Mouse (Mus musculus) forebrain, embryonic 12.5 days (tissue): ENCODE results near the gene Cnnm4. TPM values are rescaled to one million over a fixed set of nuclear protein-coding genes. Genes with fewer than 3 reads are reported as not detected.
A peak's percentile ranks its signal among the peaks of the same experiment; 100 is the strongest.

ENCODE experiments used
- ATAC-seq: fragments of 200-750 bp; cut with Nextera tagmentation; 2 replicates; pipeline ENCODE4 v1.8.0; 2017; ENCODE audit warnings: moderate TSS enrichment; ENCODE audit not compliant: low FRiP score
- H3K27ac ChIP-seq: fragments of 300-500 bp; sonication (generic); 2 replicates; pipeline ENCODE4 v1.5.1; 2016; ENCODE audit warnings: mild to moderate bottlenecking
- H3K27me3 ChIP-seq: fragments of 300-500 bp; sonication (generic); 2 replicates; pipeline ENCODE4 v1.6.1; 2016; ENCODE audit warnings: mild to moderate bottlenecking
- H3K36me3 ChIP-seq: fragments of 300-500 bp; sonication (generic); replicated peaks from 2 replicates; pipeline ENCODE4 v1.6.1; 2016; ENCODE audit warnings: mild to moderate bottlenecking
- H3K4me1 ChIP-seq: fragments of 300-500 bp; sonication (generic); 2 replicates; pipeline ENCODE4 v1.6.1; 2016
- H3K4me2 ChIP-seq: fragments of 300-500 bp; sonication (generic); 2 replicates; pipeline ENCODE4 v1.6.1; 2016; ENCODE audit warnings: mild to moderate bottlenecking, moderate library complexity
- H3K4me3 ChIP-seq: fragments of 300-500 bp; sonication (generic); replicated peaks from 2 replicates; pipeline ENCODE4 v1.5.1; 2016; ENCODE audit warnings: mild to moderate bottlenecking
- H3K9ac ChIP-seq: fragments of 300-500 bp; sonication (generic); 2 replicates; pipeline ENCODE4 v1.6.1; 2016; ENCODE audit warnings: mild to moderate bottlenecking
- H3K9me3 ChIP-seq: fragments of 300-500 bp; sonication (generic); 2 replicates; pipeline ENCODE4 v1.6.1; 2016
- WGBS: fragments of 180-500 bp; shearing (Covaris S2); methylation state at CpG from one replicate; pipeline ENCODE4 v1.1.7; 2016; 5-methylcytosine and 5-hydroxymethylcytosine counted together
- polyA plus RNA-seq: library from polyadenylated mRNA; unstranded; fragments of >200 nt; fragmentation: Nextera tagmentation; extraction: Ambion mirVana; gene quantifications from 2 replicates; pipeline ENCODE4 v1.2.1, GENCODE M21; 2016

Cnnm4 gene
- 9.9 and 11.3 TPM in 2 replicates for polyA plus RNA-seq

DNA sequence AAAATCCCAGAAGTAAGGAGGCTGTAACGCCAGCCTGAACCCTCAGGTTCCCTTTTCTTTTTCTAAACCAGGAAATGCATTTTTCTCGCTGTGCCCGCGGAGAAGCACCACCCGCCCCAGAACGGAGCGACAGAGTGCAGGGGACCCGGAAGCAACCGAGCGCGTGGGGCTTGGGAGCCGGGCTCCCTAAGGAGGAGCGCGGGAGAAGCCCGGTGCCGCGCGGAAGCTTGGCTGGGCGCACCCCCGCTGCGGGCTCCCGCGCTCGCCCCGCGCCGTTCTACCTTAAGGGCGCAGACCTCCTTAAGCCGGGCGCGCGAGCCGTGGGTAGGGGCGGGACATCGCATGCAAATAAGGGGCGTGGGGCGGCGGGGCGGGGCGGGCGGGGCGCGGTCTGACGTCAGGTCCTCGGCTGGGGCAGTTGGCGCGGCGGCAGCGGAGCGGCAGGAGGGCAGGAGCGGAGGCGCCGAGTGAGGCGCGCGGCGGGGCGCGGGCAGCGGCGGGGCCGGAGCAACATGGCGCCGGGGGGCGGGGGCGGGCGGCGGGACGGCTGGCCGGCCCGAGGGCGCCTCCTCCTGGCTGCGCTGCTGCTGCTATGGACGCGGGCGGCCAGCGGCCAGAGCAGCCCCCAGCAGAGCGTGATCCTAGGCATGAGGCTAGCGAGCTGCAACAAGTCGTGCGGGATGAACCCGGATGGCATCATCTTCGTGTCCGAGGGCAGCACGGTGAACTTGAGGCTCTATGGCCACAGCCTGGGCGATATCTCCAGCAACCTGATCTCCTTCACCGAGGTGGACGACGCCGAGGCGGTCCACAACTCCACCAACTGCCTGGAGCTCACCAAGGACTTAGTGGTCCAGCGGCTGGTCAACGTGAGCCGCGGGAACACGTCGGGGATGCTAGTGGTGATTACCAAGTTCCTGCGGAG is at the start of gene Cnnm4:
TSS of gene Cnnm4 (plus strand) at position 440 of the 925 bp plus-strand sequence.
- Histone ChIP-seq H3K9ac (peak within 1 kb of the TSS; percentile 65), H3K4me2 (peak within 1 kb of the TSS; percentile 66), H3K27me3 (0 out of 2 replicates have a peak, but pooled peaks cover 3% of the 10 kb centered on the region), H3K9me3 (no peaks in the 10 kb centered on the region), H3K4me1 (peaks cover 51% of the 10 kb centered on the region), H3K4me3 (peak within 1 kb of the TSS; percentile 66), H3K27ac (peak within 1 kb of the TSS; percentile 73), H3K36me3 (no peaks in the 10 kb centered on the region)
- 1% methylated on average over 70 of the region's 98 CpGs for WGBS
- ATAC-seq: peak; percentile 92

DNA sequence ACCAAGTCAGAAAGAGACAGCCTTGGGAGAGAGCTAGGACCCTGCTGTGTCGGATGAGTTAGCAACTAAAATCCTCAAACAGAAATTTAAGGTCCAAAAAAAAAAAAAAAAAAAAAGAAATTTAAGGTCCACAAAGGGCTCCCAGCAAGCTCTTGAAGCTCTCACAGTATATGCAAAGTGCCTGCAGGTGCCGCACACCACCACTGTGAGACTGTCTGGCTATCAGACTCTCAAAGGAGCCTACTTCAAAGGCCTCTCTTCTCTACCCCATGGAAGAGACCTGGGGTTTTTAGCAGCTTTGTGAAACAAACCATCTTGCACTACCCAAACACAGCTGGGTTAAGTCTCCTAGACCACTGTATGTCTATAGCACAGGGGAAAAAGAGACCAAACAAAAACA is 41.9 kb upstream of the Cnnm4 start:
- ATAC-seq: no peak
- Histone ChIP-seq H3K27me3 (no peaks in the 10 kb centered on the region), H3K27ac (no peak overlapping the region), H3K9me3 (no peaks in the 10 kb centered on the region), H3K9ac (no peak overlapping the region), H3K4me3 (no peak overlapping the region), H3K36me3 (peaks cover 91% of the 10 kb centered on the region), H3K4me1 (no peaks in the 10 kb centered on the region), H3K4me2 (no peak overlapping the region)
- 94% methylated on average over 2 of the region's 2 CpGs for WGBS

DNA sequence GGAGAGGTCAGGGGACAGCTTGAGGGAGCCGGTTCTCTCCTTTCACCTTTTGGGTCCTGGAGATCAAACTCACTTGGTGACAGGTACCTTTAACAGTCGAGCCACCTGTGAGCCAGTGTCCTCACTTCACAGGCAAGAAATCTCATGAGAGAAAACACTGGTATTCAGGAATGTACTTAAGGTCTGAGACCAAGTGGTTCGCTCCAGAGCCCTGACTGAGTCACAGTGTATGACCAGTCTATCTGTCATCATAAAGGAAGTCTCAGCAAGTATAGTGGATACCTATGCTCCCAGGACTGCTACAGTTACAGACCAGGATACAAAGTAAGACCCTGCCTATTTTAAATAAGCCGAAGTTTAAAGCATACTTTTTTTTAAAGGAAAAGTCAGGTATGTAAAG is 38.4 kb upstream of the Cnnm4 start:
- WGBS: 95% methylated on average over 4 of the region's 4 CpGs

DNA sequence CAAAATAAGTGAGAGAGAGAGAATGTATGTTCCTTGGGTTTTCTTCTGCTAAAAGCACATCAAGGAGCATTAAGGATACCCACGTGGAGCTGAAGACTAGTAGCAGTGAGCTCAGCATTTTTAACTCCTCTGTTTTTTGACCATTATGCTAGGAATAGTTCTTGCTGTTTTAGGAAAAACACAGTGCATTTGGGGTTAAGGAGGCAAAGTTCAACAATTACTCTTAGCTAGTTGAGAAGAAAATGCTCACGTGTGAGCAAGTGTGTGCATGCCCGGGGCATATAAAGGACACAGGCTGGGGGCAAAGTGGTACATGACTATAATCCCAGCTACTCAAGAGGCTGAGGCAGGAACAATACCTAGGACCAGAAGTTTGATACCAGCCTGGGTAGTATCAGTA is 37.8 kb upstream of the Cnnm4 start:
- Histone ChIP-seq H3K9me3 (no peaks in the 10 kb centered on the region), H3K4me3 (no peak overlapping the region), H3K4me1 (no peaks in the 10 kb centered on the region), H3K27me3 (no peaks in the 10 kb centered on the region), H3K27ac (no peak overlapping the region), H3K4me2 (no peak overlapping the region), H3K36me3 (peaks cover 89% of the 10 kb centered on the region), H3K9ac (no peak overlapping the region)
- no peak for ATAC-seq
- 91% methylated on average over 3 of the region's 3 CpGs for WGBS

More for the DNA sequence above, 38.4 kb upstream of the Cnnm4 start:
- Histone ChIP-seq H3K27ac (no peak overlapping the region), H3K4me3 (no peak overlapping the region), H3K9ac (no peak overlapping the region), H3K27me3 (no peaks in the 10 kb centered on the region), H3K9me3 (no peaks in the 10 kb centered on the region), H3K36me3 (peaks cover 89% of the 10 kb centered on the region), H3K4me1 (no peaks in the 10 kb centered on the region), H3K4me2 (no peak overlapping the region)
- ATAC-seq: no peak

DNA sequence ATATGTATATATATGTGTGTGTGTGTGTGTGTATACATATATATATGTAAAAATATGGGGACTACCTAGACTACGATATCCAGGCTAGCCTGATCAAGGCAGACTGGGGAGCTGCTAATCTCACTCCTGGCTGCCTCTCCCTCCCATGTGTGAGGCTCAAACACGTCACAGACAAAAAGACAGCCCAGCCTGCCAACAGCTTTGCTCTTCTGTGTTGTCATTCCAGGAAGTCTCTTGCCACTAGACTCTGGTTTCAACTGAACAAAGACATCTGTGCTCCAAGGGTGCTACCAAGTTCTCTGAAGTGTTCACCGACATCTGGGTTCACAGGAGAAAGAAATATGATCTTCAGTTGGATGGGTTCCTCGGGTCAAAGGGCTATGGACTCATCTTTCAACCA is 36.3 kb upstream of the Cnnm4 start:
- no peak for ATAC-seq
- H3K36me3 ChIP-seq: peaks cover 90% of the 10 kb centered on the region
- no peak overlapping the region for H3K4me2 ChIP-seq
- H3K27ac ChIP-seq: no peak overlapping the region
- no peak overlapping the region for H3K4me3 ChIP-seq
- no peaks in the 10 kb centered on the region for H3K27me3 ChIP-seq
- H3K9ac ChIP-seq: no peak overlapping the region
- no peaks in the 10 kb centered on the region for H3K9me3 ChIP-seq
- no peaks in the 10 kb centered on the region for H3K4me1 ChIP-seq
- 83% methylated on average over 4 of the region's 4 CpGs for WGBS

DNA sequence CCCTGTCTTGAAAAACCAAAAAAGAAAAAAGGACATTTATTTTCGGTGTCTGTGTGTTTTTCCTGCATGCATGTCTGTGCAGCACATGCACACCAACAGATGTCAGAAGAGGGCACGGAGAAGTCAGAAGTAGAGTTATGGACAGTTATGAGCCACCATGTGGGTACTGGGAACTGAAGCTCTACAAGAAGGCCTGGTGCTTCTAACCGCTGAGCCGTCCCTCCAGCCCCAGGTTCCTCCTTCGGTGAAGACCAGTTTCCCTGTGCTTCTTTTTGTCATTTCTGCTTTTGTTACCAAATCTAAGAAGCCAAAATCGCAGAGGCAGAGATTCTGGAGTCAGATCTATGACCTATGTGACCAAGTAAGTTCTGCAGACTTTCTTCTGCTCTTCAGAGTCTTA is 34.9 kb upstream of the Cnnm4 start:
- WGBS: 93% methylated on average over 6 of the region's 6 CpGs
- no peak overlapping the region for H3K4me2 ChIP-seq
- H3K9ac ChIP-seq: no peak overlapping the region
- no peaks in the 10 kb centered on the region for H3K4me1 ChIP-seq
- no peak overlapping the region for H3K4me3 ChIP-seq
- no peak overlapping the region for H3K27ac ChIP-seq
- H3K27me3 ChIP-seq: no peaks in the 10 kb centered on the region
- H3K9me3 ChIP-seq: no peaks in the 10 kb centered on the region
- no peak for ATAC-seq
- peaks cover 85% of the 10 kb centered on the region for H3K36me3 ChIP-seq

DNA sequence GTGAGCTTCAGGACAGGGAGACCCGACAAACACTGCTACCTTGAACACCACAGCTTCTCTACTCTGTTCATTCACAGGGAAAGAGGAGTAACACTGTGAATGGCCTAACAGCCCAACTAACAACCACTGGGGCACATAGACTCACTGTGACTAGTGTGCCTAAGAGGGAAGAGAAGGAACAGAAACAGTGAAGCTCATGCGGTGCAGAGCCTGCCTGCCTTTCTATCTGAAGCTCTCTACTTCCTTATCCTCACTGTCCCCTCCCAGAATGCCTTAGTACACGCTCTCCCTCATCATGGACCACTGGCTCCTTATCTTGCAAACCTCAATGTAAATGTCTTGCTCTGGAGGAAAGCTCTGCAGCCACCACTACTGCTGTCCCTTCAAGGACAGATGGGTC is 34.2 kb upstream of the Cnnm4 start:
- peaks cover 83% of the 10 kb centered on the region for H3K36me3 ChIP-seq
- H3K27me3 ChIP-seq: no peaks in the 10 kb centered on the region
- H3K4me3 ChIP-seq: no peak overlapping the region
- H3K9ac ChIP-seq: no peak overlapping the region
- no peak overlapping the region for H3K4me2 ChIP-seq
- no peak for ATAC-seq
- H3K4me1 ChIP-seq: no peaks in the 10 kb centered on the region
- 97% methylated on average over 3 of the region's 3 CpGs for WGBS
- H3K27ac ChIP-seq: no peak overlapping the region
- no peaks in the 10 kb centered on the region for H3K9me3 ChIP-seq

DNA sequence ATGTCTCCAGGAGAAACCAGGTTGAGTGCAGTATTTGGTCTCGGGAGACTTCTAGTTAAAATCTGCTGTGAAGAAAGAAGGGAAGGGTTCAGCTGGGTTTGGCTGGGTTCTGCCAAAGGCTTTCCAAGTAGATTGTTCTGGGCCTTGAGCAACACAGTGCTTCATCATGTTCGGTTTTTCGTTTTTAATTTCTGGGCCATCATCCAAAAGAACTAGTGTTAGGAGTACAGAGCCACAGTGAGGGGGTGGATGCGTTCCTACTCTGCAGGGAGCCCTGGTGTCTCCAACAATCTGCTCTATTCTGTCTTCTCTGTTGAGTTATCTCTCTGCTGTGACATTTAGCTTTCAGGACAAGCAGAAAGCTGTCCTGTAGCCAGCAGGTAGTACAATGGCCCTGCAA is 30.3 kb upstream of the Cnnm4 start:
- Histone ChIP-seq H3K4me3 (no peak overlapping the region), H3K9ac (no peak overlapping the region), H3K36me3 (peaks cover 57% of the 10 kb centered on the region), H3K27me3 (no peaks in the 10 kb centered on the region), H3K4me1 (peaks cover 8% of the 10 kb centered on the region), H3K4me2 (no peak overlapping the region), H3K27ac (no peak overlapping the region), H3K9me3 (no peaks in the 10 kb centered on the region)
- ATAC-seq: no peak
- WGBS: 94% methylated on average over 4 of the region's 4 CpGs

DNA sequence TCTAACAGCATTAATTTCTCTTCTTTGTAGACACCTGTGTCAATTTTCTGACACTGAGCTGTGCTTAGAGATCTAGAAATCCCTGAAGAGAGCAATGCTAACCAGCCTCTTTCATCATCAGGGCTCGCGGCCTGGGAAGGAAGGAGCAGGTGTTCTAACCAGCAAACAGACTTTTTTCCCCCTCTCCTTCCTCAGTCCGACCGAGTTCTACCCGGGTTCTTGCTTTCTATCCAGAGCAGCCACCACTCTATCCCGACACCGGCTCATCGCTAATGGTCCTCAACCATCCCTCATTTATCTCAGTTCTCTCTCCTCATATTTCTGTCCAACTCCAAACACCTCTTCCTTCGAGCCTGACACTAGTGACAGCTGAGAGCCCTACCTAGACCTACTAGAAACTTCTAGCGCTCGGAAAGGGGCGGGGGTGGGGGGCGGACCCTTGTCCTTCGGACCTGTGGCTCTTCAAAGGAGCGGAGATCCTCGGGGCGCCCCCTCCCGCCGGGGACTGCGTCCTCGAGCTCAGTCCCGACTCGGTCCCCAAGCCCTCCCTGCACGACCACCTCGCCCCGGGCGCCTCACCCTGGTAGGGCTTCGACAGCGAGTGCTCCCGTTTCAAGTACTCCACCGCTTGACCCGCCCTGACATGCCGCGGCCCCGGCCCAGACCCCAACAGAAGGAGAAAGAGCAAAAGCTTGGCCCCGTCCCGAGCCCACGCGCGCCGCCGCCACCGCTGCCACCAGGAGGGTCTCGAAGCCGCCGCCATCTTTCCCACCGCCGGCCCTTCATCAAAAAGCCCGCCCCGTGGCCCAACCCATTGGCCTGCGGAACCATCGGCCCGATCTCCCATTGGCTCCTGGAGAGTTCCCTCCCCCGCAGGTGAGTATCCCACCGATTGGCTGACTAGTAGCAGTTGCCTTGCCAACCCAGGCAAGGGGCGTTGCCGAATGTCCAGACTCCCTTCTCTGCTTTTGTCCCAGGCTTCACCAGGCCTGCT is 26.7 kb upstream of the Cnnm4 start, which contains the start of gene Lman2l:
TSS of gene Lman2l (minus strand) at position 801 of the 994 bp plus-strand sequence.
- Histone ChIP-seq H3K4me3 (peak within 1 kb of the TSS; percentile 81), H3K27me3 (no peaks in the 10 kb centered on the region), H3K9ac (peak within 1 kb of the TSS; percentile 77), H3K27ac (peak within 1 kb of the TSS; percentile 85), H3K4me2 (peak within 1 kb of the TSS; percentile 64), H3K9me3 (no peaks in the 10 kb centered on the region), H3K4me1 (peaks cover 8% of the 10 kb centered on the region), H3K36me3 (peaks cover 20% of the 10 kb centered on the region)
- 1% methylated on average over 57 of the region's 57 CpGs for WGBS
- ATAC-seq: peak; percentile 100

DNA sequence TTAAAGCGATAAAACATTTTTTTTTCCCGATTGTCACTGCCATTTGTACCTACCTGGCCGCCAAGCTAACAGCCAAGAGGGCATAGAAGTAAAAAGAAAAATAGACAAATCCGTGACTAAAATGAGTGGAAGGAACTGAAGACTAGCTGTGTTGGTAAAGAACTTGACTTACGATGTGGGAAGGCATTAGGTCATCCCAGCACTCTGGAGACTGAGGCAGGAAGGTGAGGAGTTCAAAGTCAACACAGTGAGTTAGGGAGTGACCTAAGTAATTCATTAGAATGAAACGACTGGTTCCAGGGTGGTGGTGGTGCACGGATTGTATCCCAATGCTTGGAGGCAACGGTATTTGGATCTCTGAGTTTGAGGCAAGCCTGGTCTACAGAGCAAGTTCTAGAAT is 25.9 kb upstream of the Cnnm4 start:
- H3K9me3 ChIP-seq: no peaks in the 10 kb centered on the region
- H3K9ac ChIP-seq: no peak overlapping the region
- peaks cover 8% of the 10 kb centered on the region for H3K4me1 ChIP-seq
- H3K27me3 ChIP-seq: no peaks in the 10 kb centered on the region
- H3K4me2 ChIP-seq: peak overlapping the region; percentile 27; the same call in 1 of the 2 replicates
- peak overlapping the region; percentile 81 for H3K4me3 ChIP-seq
- peak; percentile 50; the same call in 1 of the 2 replicates for ATAC-seq
- peak overlapping the region; percentile 78; the same call in 1 of the 2 replicates for H3K27ac ChIP-seq
- 45% methylated on average over 8 of the region's 8 CpGs for WGBS
- H3K36me3 ChIP-seq: peaks cover 17% of the 10 kb centered on the region

DNA sequence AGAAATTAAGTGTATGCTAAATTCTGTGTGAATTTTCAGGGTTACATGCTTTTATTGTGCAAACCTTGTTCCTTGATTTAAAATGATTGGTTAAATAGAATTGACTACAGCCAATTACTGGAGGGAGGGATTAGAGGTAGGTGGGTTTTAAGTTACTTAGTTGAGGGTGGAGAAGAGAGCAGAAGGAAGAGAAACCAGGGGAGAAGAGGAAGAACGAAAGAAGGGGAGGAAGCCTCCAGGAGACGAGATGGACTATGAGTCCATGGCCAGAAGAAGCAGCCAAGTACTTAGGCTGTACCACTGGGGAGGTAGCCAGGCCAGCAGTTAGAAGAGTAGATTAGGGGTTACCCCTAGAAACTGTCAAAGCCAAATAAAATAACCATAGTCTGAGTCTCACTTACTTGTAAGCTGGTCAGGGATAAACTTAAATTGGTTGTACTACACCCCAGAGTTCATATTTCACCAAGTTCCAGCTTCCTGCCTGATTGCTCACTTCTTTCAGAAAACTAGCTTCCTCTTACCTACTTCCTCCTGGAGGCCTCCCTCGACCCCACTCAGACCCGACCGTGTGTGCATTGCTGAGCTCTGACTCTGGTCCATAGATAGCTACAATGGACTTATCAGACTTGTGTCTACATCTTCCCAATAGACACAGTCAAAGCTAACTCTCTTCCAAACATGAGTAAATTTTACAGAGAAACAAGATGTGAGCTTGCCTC is 25.2 kb upstream of the Cnnm4 start:
- Histone ChIP-seq H3K9ac (no peak overlapping the region), H3K36me3 (peaks cover 13% of the 10 kb centered on the region), H3K27me3 (no peaks in the 10 kb centered on the region), H3K9me3 (no peaks in the 10 kb centered on the region), H3K27ac (no peak overlapping the region), H3K4me3 (no peak overlapping the region), H3K4me2 (no peak overlapping the region), H3K4me1 (peaks cover 8% of the 10 kb centered on the region)
- ATAC-seq: no peak
- 94% methylated on average over 5 of the region's 5 CpGs for WGBS
